Mouse (Mus musculus): ENCODE measurements around the gene Cyp8b1.

GRCm38 (mm10) chr9:121928498-121928897, 12.4 kb upstream of the Cyp8b1 start:
- TF ChIP-seq POLR2A (IDR thresholded peaks at IDR 0.05; ENCODE audit: borderline replicate concordance, control insufficient read depth, low read depth, low read length) (no peak), CTCF (IDR thresholded peaks at IDR 0.05; ENCODE audit: control insufficient read depth, insufficient read depth, low read length) (peak; percentile 84)
